Mouse (Mus musculus) E14TG2a.4 (cell line): ENCODE data around the gene Pex11g.

Experiments used
- CTCF ChIP-seq: conservative IDR thresholded peaks from 2 replicates; pipeline ENCODE4 v1.5.1; 2014; ENCODE audit warnings: low read length
- NANOG ChIP-seq: IDR thresholded peaks from 2 replicates; pipeline ENCODE4 v1.6.1; 2014; ENCODE audit warnings: borderline replicate concordance, low read length, mixed read lengths
- POU5F1 ChIP-seq: IDR thresholded peaks from 2 replicates; pipeline ENCODE4 v1.6.1; 2014; ENCODE audit warnings: low read length, borderline replicate concordance

- TF ChIP-seq CTCF = no peak
- no peak for TF ChIP-seq POU5F1
- TF ChIP-seq NANOG = no peak
Measured at GRCm38 (mm10) chr8:3516450-3517116, 49.1 kb upstream of the Pex11g start.
